Mouse (Mus musculus): ENCODE data around the gene Nr1h4. TPM values are rescaled to one million over a fixed set of nuclear protein-coding genes. Genes with fewer than 3 reads are reported as not detected.

Gene Nr1h4
- polyA plus RNA-seq, 1 experiment: 0.08 TPM

- no peak for TF ChIP-seq CTCF (IDR thresholded peaks at IDR 0.05; ENCODE audit: extremely low read depth, insufficient read depth, insufficient read length, insufficient replicate concordance)
- TF ChIP-seq POLR2A (IDR thresholded peaks at IDR 0.05; ENCODE audit: low read depth, low read length): no peak
- 74% methylated on average over 7 of the region's 7 CpGs for whole genome bisulfite sequencing
- no peaks in the 10 kb centered on the region for H3K27me3 ChIP-seq (ENCODE audit: control insufficient read depth, insufficient read depth, low read length)
- H3K4me3 ChIP-seq (ENCODE audit: extremely low read depth, insufficient read depth, insufficient read length): no peak overlapping the region
- H3K36me3 ChIP-seq (ENCODE audit: control insufficient read depth, insufficient read depth, low read length): no peaks in the 10 kb centered on the region
- no peak overlapping the region for H3K27ac ChIP-seq (ENCODE audit: insufficient read depth, low read length)
- no peaks in the 10 kb centered on the region for H3K4me1 ChIP-seq (ENCODE audit: control insufficient read depth, insufficient read depth, insufficient read length)
- DNase-seq (ENCODE audit: low read depth in 1 of 2, low spot score in 2 of 2): no peak
These were observed 62.6 kb downstream of the Nr1h4 start for GRCm38 (mm10) chr10:89470596-89471353.

GRCm38 (mm10) chr10:89464760-89465405 lies 68.5 kb downstream of the Nr1h4 start:
- WGBS: 72% methylated on average over 4 of the region's 4 CpGs
- DNase-seq (ENCODE audit: low read depth in 1 of 2, low spot score in 2 of 2): no peak
- Histone ChIP-seq H3K27ac (ENCODE audit: insufficient read depth, low read length) (no peak overlapping the region), H3K27me3 (ENCODE audit: control insufficient read depth, insufficient read depth, low read length) (no peaks in the 10 kb centered on the region), H3K36me3 (ENCODE audit: control insufficient read depth, insufficient read depth, low read length) (no peaks in the 10 kb centered on the region), H3K4me3 (ENCODE audit: extremely low read depth, insufficient read depth, insufficient read length) (no peak overlapping the region), H3K4me1 (ENCODE audit: control insufficient read depth, insufficient read depth, insufficient read length) (no peaks in the 10 kb centered on the region)
- TF ChIP-seq CTCF (IDR thresholded peaks at IDR 0.05; ENCODE audit: extremely low read depth, insufficient read depth, insufficient read length, insufficient replicate concordance): no peak
- TF ChIP-seq POLR2A (IDR thresholded peaks at IDR 0.05; ENCODE audit: low read depth, low read length): no peak

GRCm38 (mm10) chr10:89462890-89463289 lies 70.5 kb downstream of the Nr1h4 start:
- no peaks in the 10 kb centered on the region for H3K27me3 ChIP-seq (ENCODE audit: control insufficient read depth, insufficient read depth, low read length)
- no peak overlapping the region for H3K4me3 ChIP-seq (ENCODE audit: extremely low read depth, insufficient read depth, insufficient read length)
- no peak for TF ChIP-seq POLR2A (IDR thresholded peaks at IDR 0.05; ENCODE audit: low read depth, low read length)
- TF ChIP-seq CTCF (IDR thresholded peaks at IDR 0.05; ENCODE audit: extremely low read depth, insufficient read depth, insufficient read length, insufficient replicate concordance): no peak
- no peaks in the 10 kb centered on the region for H3K36me3 ChIP-seq (ENCODE audit: control insufficient read depth, insufficient read depth, low read length)
- no peak for DNase-seq (ENCODE audit: low read depth in 1 of 2, low spot score in 2 of 2)
- 67% methylated on average over 11 of the region's 11 CpGs for whole genome bisulfite sequencing
- no peaks in the 10 kb centered on the region for H3K4me1 ChIP-seq (ENCODE audit: control insufficient read depth, insufficient read depth, insufficient read length)
- no peak overlapping the region for H3K27ac ChIP-seq (ENCODE audit: insufficient read depth, low read length)

GRCm38 (mm10) chr10:89461856-89462507 lies 71.4 kb downstream of the Nr1h4 start:
- H3K36me3 ChIP-seq (ENCODE audit: control insufficient read depth, insufficient read depth, low read length): no peaks in the 10 kb centered on the region
- no peaks in the 10 kb centered on the region for H3K27me3 ChIP-seq (ENCODE audit: control insufficient read depth, insufficient read depth, low read length)
- no peaks in the 10 kb centered on the region for H3K4me1 ChIP-seq (ENCODE audit: control insufficient read depth, insufficient read depth, insufficient read length)
- H3K27ac ChIP-seq (ENCODE audit: insufficient read depth, low read length): no peak overlapping the region
- TF ChIP-seq CTCF (IDR thresholded peaks at IDR 0.05; ENCODE audit: extremely low read depth, insufficient read depth, insufficient read length, insufficient replicate concordance): peak; percentile 25; the same call in 1 of the 2 replicates
- TF ChIP-seq POLR2A (IDR thresholded peaks at IDR 0.05; ENCODE audit: low read depth, low read length): no peak
- H3K4me3 ChIP-seq (ENCODE audit: extremely low read depth, insufficient read depth, insufficient read length): no peak overlapping the region
- DNase-seq (ENCODE audit: low read depth in 1 of 2, low spot score in 2 of 2): peak; percentile 61 to 65
- WGBS: 23% methylated on average over 14 of the region's 14 CpGs

- Histone ChIP-seq H3K4me1 (ENCODE audit: control insufficient read depth, insufficient read depth, insufficient read length) (no peaks in the 10 kb centered on the region), H3K27me3 (ENCODE audit: control insufficient read depth, insufficient read depth, low read length) (no peaks in the 10 kb centered on the region), H3K27ac (ENCODE audit: insufficient read depth, low read length) (no peak overlapping the region), H3K4me3 (ENCODE audit: extremely low read depth, insufficient read depth, insufficient read length) (no peak overlapping the region), H3K36me3 (ENCODE audit: control insufficient read depth, insufficient read depth, low read length) (no peaks in the 10 kb centered on the region)
- TF ChIP-seq POLR2A (IDR thresholded peaks at IDR 0.05; ENCODE audit: low read depth, low read length) (no peak), CTCF (IDR thresholded peaks at IDR 0.05; ENCODE audit: extremely low read depth, insufficient read depth, insufficient read length, insufficient replicate concordance) (no peak)
- no peak for DNase-seq (ENCODE audit: low read depth in 1 of 2, low spot score in 2 of 2)
- 88% methylated on average over 11 of the region's 11 CpGs for WGBS
These were observed 72.4 kb downstream of the Nr1h4 start for GRCm38 (mm10) chr10:89460972-89461371.

- Histone ChIP-seq H3K4me1 (ENCODE audit: control insufficient read depth, insufficient read depth, insufficient read length) (no peaks in the 10 kb centered on the region), H3K36me3 (ENCODE audit: control insufficient read depth, insufficient read depth, low read length) (no peaks in the 10 kb centered on the region), H3K4me3 (ENCODE audit: extremely low read depth, insufficient read depth, insufficient read length) (no peak overlapping the region), H3K27me3 (ENCODE audit: control insufficient read depth, insufficient read depth, low read length) (no peaks in the 10 kb centered on the region), H3K27ac (ENCODE audit: insufficient read depth, low read length) (no peak overlapping the region)
- no peak for DNase-seq (ENCODE audit: low read depth in 1 of 2, low spot score in 2 of 2)
- TF ChIP-seq CTCF (IDR thresholded peaks at IDR 0.05; ENCODE audit: extremely low read depth, insufficient read depth, insufficient read length, insufficient replicate concordance) (no peak), POLR2A (IDR thresholded peaks at IDR 0.05; ENCODE audit: low read depth, low read length) (no peak)
- 85% methylated on average over 3 of the region's 3 CpGs for WGBS
These were observed 74.6 kb downstream of the Nr1h4 start for GRCm38 (mm10) chr10:89458770-89459169.

All from spleen, adult 2 months (tissue).